Mouse (Mus musculus) CD8-positive naive resting alpha-beta T cell, adult 2 months (primary cell): ENCODE data around the gene Rufy3.
A peak's percentile ranks its signal among the peaks of the same experiment; 100 is the strongest.
"Not testable (repeated sequence)": the region's sequence is repeated elsewhere in the genome, so short reads cannot be mapped to it uniquely, and the experiment has no call there.

Experiments used
- DNase-seq, 2 experiments: peaks; one replicate each; pipeline ENCODE4 v3.0.0; 2022; ENCODE audit warnings: low read depth in 2 of 2, low spot score in 2 of 2

Gene Rufy3

GRCm38 (mm10) chr5:88564501-88565147, at the start of gene Rufy3:
Gene Rufy3 (plus strand): TSS chr5:88565040.
- peak; percentile 64 to 71 for DNase-seq

DNA sequence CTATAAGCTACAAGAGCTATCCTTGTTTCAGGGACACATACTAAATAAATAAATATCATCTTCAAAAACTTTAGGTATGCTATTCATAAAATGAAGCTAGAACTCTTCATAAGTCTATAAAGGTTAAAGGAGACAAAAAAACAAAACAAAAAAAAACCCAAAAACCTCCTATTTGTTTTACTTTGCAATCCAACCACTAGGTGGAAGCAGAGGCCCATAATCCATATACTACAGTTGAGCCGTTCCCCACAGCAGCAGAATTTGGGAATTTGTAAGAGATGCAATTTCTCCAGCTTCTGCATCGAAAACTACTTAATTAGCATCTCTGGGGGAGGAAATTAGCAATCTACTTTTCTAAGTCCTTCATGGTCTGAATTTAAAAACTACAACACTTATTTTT, 45.6 kb upstream of the Rufy3 start:
- DNase-seq = peak in 1 of 2 experiments; percentile 23

GRCm38 (mm10) chr5:88527657-88528056, 37.2 kb upstream of the Rufy3 start, which contains the start of gene Jchain:
Gene Jchain (minus strand): TSS chr5:88527891.
- DNase-seq = no peak

GRCm38 (mm10) chr5:88530908-88531307, 33.9 kb upstream of the Rufy3 start:
- no peak for DNase-seq

DNA sequence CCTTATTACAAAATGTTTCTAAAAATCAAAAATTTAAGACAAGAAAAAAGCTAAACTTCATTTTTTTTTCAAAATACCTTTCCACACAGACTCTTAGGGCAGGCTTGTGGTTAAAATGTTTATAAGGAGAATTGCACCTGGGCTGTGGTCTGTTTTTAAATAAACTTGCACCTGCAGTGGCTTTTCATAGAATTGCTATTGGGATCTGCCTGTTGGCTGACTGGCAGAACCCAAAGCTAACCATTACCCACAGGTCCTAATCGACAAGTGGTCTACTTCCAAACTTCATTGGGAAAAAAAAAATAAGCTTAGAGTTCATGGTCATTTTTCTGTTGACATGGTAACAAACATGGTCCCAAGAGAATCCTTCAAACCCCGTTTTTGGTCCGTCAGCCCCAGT, 30.1 kb upstream of the Rufy3 start:
- DNase-seq = no peak

- no peak for DNase-seq
These were observed 24.0 kb upstream of the Rufy3 start for GRCm38 (mm10) chr5:88540845-88541244.

- peak in 1 of 2 experiments; percentile 31 for DNase-seq
These were observed 22.1 kb upstream of the Rufy3 start for GRCm38 (mm10) chr5:88542651-88543282.

DNA sequence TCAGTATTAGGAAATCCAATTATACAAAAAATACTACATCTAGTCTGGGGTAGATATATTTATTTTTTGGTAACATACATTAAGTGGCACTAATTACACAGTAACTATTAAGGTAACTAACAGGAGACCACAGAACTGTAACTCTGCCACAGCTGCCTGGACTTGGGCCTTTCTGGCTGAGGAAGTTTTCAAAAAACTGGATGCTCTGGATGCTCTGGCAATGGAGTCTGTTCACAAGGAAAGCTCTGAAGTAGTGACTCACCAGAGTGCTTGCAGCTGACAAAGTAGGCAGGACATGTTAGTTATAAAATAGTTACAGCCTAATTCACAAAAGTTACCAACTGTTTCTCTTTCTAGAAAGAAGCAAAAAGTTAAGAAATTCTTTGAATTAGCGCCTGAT, 20.4 kb upstream of the Rufy3 start:
- DNase-seq = not testable (repeated sequence)

GRCm38 (mm10) chr5:88545536-88545935, 19.3 kb upstream of the Rufy3 start:
- DNase-seq = no peak

DNA sequence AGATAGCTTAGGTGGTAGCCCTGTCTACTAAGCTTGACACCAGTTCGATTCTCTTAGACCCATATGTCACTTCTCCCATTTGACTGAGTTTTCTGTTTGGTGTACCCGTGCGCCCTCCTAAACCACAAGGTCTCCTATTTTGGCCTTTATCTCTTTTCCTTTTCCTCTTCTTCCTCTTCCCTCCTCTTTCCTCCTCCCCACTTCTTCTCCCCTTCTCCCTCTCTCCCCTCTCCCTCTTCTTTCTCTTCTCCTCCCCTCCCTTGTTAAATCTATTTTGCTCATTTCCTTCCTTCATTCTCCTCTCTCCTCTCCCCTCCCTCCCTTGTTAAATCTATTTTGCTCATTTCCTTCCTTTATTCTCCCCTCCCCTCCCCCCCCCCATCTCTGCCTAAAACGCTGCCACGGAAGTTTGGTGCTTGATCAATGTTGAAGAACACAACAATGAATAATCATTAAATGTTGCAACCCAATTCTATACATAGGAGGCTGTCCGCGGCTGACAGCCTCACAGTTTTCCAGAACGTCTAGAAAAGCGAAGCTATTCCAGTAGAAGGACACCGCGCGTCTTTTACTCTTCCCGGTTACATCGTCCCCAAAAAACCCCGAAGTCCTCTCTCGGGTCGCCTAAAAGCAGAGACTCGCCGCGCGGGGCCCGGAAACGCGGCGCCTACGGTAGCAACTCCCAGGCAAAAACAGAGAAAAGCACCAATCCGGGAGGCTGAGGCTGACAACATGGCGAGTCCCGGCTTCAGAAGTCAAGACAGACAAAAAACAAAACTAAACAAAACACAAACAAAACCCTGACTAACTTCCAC, 11.4 kb upstream of the Rufy3 start:
- no peak for DNase-seq

- DNase-seq = peak; percentile 90 to 92
These were observed 10.6 kb upstream of the Rufy3 start, which contains the start of gene Utp3 for GRCm38 (mm10) chr5:88554086-88554886. Gene Utp3 (plus strand): TSS chr5:88554462.

- no peak for DNase-seq
These were observed 5.8 kb upstream of the Rufy3 start for GRCm38 (mm10) chr5:88558991-88559390.

- DNase-seq = no peak
These were observed 3.6 kb upstream of the Rufy3 start for GRCm38 (mm10) chr5:88561080-88561814.

DNA sequence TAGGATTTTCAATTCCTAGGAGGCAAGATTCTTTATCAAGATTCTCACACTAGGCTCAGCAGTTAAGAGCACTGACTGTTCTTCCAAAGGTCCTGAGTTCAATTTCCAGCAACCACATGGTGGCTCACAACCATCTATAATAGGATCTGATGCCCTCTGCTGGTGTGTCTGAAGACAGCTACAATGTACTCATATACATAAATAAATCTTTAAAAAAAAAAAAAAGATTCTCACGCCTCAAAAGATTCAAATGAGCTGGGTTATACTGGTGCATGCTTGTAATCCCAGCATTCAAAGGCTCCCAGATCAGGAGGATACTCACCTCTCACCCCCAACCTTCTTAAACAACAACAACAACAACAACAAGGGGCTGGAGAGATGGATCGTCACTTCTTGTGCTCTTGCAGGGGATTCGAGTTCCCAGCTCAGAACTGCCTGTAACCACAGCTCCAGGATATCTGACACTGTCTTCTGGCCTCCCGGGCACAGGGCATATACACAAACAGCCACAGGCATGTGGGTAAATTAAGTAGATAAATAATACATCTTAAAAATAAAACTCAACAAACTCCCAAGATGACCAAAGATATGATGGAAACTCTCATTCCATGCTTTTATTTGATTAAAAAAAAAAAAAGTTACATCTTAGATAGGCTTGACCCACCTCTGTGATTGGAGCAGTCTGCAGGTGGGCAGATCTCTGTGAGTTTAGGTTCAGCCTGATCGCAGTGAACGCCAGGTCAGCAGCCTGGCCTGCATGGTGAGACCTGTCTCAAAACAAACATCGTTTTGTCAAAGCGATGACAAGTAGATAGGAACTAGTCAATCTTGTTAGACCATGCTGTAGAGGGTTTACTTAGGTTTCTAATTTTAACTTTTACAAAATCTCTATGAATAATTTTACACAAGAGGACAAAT, 1.7 kb upstream of the Rufy3 start:
- DNase-seq = no peak

GRCm38 (mm10) chr5:88565148-88566033, 551 bp downstream of the Rufy3 start:
- DNase-seq = peak; percentile 3 to 28

GRCm38 (mm10) chr5:88566034-88566841, 1.4 kb downstream of the Rufy3 start:
- DNase-seq = no peak

GRCm38 (mm10) chr5:88569541-88569940, 4.7 kb downstream of the Rufy3 start:
- no peak for DNase-seq
